Mouse (Mus musculus): ENCODE measurements around the gene Myo18b.

Gene Myo18b

DNA sequence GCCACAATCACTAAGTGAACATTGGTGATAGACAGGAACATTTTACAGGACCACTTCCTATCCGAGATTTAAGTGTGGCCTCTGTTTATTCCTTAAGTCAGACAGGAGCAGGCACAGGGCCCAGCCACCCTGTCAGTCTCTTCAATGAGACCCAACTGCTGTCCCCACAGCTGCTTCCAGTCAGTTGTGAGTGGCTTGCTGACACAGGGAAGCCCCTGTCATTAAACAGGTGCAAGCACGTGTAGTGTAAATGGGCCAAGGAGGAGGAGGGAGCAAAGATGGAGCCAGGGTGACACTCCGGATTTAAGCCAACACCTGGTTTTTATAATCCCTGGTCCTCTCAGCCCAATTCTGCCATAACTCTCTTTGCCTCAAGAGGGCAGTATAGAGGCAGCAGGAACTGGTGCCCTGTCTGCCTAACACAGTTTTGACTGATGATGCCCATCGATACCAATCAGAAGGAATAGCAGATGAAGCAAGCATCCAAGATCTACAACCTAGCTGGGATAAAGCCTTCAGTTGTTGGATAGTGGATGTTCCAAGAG, 19.2 kb downstream of the Myo18b start:
- peak; percentile 65 for DNase-seq

- no peak for DNase-seq
Measured at GRCm38 (mm10) chr5:112872999-112873398, 23.2 kb downstream of the Myo18b start.

GRCm38 (mm10) chr5:112870729-112871128, 25.4 kb downstream of the Myo18b start:
- peak; percentile 78 for DNase-seq

DNA sequence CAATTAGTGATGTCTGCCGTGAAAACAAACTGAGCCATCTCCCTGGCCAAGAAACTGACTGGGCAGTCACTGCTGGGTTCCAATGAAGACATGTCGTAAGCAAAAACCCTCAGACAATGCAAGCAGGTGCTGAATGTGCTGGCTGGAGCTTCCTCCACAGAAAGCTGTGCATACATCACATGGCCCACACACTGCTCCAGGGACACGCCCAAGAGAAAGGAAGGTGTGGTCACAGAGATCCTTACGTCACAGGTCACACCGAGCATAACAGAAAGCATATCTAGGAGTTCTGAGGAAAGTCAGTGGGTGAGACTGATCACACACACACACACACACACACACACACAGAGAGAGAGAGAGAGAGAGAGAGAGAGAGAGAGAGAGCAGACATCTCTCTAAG, 27.5 kb downstream of the Myo18b start:
- no peak for DNase-seq

DNA sequence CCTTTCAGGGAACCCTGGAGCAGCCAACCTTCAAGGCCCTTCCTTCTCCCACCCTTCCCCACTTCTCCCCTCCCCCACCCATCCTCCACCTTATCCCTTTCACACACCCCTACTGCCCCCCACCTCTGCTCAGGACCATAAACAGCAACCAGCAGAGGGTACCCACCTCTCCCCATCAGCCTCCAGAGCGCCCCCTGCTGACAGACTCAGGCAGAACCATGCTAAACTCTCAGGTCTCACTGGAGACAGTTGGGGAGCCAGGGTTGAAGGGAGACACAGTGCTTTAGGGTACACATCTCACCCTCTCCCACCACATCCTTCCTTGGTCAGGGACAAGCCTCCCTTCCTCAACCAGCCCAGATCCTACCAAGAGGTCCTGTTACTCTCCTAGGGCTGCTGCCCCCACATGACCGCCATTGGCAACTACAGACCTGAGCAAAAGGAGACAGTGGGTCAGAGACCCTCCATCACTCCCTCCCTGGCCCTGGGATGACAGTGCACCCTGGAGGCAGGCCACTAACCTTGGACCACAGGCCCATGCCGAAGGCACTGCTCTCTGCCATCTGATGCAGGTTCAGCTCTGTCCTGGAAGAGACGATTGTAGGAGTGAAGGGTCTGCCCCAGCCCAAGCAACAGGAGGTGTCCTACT, 31.3 kb downstream of the Myo18b start:
- peak; percentile 32 for DNase-seq

- peak; percentile 72 for DNase-seq
Measured at GRCm38 (mm10) chr5:112859379-112860035, 36.7 kb downstream of the Myo18b start.

GRCm38 (mm10) chr5:112853179-112853578, 43.0 kb downstream of the Myo18b start:
- peak; percentile 80 for DNase-seq

- DNase-seq, result no peak
Measured at GRCm38 (mm10) chr5:112851389-112851788, 44.8 kb downstream of the Myo18b start.

- DNase-seq, result peak; percentile 69
Measured at GRCm38 (mm10) chr5:112848586-112849280, 47.4 kb downstream of the Myo18b start.

- no peak for DNase-seq
Measured at GRCm38 (mm10) chr5:112847985-112848542, 48.1 kb downstream of the Myo18b start.

GRCm38 (mm10) chr5:112846146-112846545, 50.0 kb downstream of the Myo18b start:
- DNase-seq, result no peak

GRCm38 (mm10) chr5:112844460-112844859, 51.7 kb downstream of the Myo18b start:
- DNase-seq, result no peak

GRCm38 (mm10) chr5:112843676-112844257, 52.4 kb downstream of the Myo18b start:
- no peak for DNase-seq

DNA sequence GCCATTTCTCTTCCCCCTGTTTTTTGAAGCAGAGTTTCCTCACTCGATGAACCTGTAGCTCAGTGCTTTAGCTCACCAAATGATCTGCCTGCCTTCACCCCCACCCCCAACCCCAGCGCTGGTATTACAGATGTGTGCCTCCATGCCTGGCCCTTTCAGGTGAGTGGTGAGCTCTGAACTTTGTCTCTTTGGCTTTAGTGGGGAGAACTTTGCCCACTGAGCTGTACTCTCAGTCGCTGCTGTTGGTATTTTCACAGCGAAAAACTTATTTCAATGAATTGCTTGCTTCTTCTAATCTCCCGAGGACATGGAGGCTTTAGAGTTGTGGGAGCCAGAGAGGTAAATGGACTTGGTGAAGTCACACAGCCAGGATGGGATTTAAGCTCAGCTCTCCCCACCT, 53.5 kb downstream of the Myo18b start:
- DNase-seq, result no peak

- DNase-seq, result no peak
Measured at GRCm38 (mm10) chr5:112841850-112842249, 54.3 kb downstream of the Myo18b start.

- no peak for DNase-seq
Measured at GRCm38 (mm10) chr5:112834896-112835295, 61.3 kb downstream of the Myo18b start.

DNA sequence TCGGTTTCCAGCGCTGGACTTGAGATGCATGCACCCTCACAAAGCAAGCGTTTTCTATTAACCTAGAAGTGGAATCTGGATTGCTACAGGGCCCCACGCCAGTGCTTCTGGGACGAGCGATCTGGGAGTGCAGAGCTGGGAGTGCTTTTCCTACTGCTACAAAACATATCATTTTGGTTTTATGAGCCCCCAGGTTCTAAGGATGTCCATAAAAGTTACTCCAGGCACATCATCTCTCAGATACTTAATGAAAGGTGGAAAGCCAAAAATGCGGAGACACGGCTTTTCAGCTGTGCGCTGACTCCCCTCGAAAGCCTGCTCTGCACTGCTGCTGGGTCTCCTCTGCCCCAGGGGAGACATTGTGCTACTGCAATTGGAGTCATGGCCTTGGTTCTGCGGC, 62.3 kb downstream of the Myo18b start:
- DNase-seq, result no peak

- no peak for DNase-seq
Measured at GRCm38 (mm10) chr5:112825091-112825794, 70.9 kb downstream of the Myo18b start.

DNA sequence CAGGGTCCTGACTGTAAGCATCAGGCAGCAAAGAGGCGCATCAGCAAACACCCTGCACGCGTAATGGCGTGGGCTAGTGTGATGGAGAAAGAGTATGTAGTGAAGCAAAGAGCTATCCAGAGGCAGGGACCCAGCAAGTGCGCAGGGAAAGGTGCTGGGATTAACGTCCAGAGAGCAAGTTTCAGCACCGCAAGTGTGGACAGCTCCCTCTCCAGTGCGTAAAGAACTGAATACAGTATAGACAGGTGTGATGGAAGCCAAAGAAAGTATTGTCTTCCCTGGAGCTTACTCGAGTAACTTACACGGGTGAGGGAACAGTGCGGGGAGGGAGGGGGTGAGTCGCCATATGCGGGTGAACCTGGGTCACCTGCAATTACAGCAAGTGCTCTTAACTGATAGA, 71.8 kb downstream of the Myo18b start:
- DNase-seq, result peak; percentile 54

DNA sequence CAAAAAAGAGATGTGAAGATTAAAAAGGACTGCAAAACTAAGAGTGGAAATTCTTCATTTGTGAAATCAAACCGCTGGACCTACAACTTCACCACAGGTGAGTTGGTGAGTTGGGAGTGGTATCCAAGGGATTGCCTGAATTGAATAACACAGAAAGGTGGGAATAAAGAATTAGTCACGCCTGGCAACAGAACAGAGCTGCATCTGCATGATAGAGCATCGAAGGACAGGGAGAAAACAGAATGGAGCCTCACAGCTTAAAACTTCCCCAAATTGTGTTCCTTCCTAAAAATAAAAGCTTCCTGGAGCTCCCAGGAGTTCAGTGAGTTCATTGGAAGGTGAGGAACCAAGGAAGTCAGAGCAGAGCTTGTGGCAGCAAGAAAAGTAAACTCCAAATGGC, 73.7 kb downstream of the Myo18b start:
- DNase-seq, result no peak

- no peak for DNase-seq
Measured at GRCm38 (mm10) chr5:112815051-112815450, 81.1 kb downstream of the Myo18b start.

- DNase-seq, result no peak
Measured at GRCm38 (mm10) chr5:112807629-112808028, 88.5 kb downstream of the Myo18b start.
